Mouse (Mus musculus): Measurements from ENCODE around the gene Top1. TPM values are rescaled to one million over a fixed set of nuclear protein-coding genes. Genes with fewer than 3 reads are reported as not detected.

The Top1 gene
- polyA plus RNA-seq, 1 experiment: 32.9 TPM

DNA sequence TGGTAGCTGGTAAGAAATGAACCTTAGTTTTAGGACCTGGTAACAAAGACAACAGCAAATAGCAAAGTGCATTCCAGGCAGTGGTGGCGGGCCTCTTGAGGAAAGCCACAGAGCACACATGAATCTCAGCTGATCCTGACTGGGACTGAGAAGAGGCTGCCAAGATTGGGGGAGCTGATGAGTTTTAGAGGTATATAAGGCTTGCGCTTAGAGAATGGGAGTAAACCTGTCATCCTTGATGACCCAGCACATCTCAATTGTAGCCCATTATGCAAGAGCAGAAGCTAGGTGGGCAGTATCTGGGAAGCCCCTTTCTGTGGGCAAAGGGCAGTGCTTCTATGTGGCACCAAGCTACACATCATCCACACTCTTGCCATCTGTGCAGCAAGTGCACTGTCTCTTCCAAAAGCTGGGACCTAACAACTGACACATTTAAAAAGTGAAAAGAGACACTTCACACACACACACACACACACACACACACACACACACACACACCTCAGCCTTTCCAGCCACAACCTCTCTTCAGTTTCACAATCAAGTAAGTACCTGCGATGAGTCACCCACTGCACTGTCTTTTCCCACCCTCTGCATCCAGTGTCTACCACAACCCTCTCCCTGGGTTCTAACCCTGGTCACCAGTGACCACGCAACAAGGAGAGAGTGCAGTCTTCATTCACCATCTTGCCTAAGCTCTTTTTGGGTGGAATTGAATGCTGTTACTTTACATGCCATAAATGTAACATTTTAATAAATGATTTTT lies 78.1 kb downstream of the Top1 start:
- Histone ChIP-seq H3K27ac (replicated peaks; ENCODE audit: low read depth, low read length) (no peak overlapping the region), H3K4me3 (ENCODE audit: insufficient read depth, low read depth, low read length) (no peak overlapping the region)

DNA sequence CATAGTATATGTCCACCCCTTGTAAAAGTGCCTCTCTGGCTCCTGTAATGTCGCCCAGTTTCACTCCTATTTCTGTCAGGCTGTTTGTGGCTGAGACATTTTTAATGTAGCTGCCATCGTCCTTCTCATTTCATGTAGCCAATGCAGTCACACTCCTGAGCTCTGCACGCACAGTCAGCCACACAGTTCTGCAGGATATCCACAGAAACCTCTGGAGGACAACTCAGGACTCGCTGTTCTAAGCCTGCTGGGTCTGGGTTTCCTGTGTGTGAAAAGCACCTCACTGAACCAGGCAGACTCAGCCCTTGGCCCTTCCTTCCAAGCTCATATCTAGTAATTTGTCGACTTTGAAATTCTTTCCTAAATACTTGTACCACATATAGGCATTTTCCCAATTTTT lies 78.8 kb downstream of the Top1 start:
- H3K4me1 ChIP-seq (ENCODE audit: control insufficient read depth, insufficient read depth, insufficient read length, low read length): peaks cover 5% of the 10 kb centered on the region; the same call in 1 of the 2 replicates
- H3K27ac ChIP-seq (replicated peaks; ENCODE audit: low read depth, low read length): no peak overlapping the region
- no peak overlapping the region for H3K4me3 ChIP-seq (ENCODE audit: insufficient read depth, low read depth, low read length)

More for the DNA sequence above, 78.1 kb downstream of the Top1 start:
- peaks cover 5% of the 10 kb centered on the region; the same call in 1 of the 2 replicates for H3K4me1 ChIP-seq (ENCODE audit: control insufficient read depth, insufficient read depth, insufficient read length, low read length)

DNA sequence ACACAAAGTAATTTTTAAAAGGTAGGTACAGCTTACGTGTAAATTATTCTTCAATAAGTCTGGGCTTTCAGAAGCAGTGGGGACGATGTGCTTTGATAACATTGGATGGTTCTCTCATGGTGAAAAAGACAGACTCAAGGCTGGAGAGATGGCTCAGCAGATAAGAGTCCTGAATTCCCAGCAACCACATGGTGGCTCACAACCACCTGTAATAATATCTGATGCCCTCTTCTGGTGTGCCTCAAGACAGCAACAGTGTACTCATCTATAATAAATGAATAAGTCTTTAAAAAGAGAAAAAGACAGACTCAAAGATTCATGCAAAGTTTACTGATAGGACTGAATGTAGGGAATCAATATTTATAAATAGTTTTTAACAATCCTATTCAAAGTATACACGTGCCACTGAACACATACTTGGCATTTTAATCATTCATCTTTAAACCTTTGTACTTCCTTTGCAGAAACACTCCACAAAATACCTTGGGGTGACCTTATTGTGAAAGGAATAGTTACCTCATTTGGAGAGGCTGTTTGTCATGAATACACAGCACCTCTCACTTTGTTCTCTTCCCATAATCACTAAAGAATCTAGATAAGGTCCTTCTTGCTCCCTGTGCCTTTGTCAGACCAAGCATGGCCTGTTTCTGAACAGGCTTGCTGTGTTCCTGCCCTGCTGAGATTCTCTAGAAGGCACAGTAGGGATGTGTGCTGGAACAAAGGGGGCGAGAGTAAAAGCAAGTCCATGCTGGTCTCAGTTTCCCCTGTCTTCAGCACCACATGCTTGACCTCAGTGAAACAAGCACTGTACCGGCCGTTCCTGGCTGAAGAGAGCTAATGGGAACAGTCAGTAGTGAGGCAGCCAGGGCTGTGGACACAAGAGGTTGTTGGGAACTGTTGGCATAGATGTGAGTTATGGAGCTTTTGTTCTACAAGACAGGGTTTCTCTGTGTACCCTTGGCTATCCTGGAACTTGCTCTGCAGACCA lies 80.5 kb downstream of the Top1 start:
- Histone ChIP-seq H3K4me3 (ENCODE audit: insufficient read depth, low read depth, low read length) (no peak overlapping the region), H3K27ac (replicated peaks; ENCODE audit: low read depth, low read length) (no peak overlapping the region), H3K4me1 (ENCODE audit: control insufficient read depth, insufficient read depth, insufficient read length, low read length) (peaks cover 14% of the 10 kb centered on the region)

DNA sequence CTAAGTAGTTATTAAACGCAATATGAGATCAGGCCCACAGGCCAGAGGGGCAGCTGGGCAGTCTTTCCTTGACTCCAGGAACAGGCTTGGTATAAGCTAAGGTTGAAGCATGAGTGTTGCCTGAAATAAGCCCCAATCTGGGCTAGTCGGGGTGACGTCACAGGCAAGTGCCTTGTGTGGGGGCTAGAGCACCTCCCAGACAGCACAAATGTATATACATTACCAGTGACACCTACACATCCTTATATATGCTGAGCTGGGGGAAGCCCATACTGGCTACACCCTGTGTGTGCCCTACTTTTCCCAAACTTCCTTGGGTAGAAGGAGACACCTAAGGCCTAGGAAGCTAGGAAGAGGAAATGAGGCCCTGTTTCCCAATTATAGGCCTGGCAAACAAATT lies 83.3 kb downstream of the Top1 start:
- Histone ChIP-seq H3K4me1 (ENCODE audit: control insufficient read depth, insufficient read depth, insufficient read length, low read length) (peaks cover 23% of the 10 kb centered on the region), H3K4me3 (ENCODE audit: insufficient read depth, low read depth, low read length) (no peak overlapping the region), H3K27ac (replicated peaks; ENCODE audit: low read depth, low read length) (0 out of 2 replicates have a peak overlapping the region, but pooled peaks have one; percentile 23)

DNA sequence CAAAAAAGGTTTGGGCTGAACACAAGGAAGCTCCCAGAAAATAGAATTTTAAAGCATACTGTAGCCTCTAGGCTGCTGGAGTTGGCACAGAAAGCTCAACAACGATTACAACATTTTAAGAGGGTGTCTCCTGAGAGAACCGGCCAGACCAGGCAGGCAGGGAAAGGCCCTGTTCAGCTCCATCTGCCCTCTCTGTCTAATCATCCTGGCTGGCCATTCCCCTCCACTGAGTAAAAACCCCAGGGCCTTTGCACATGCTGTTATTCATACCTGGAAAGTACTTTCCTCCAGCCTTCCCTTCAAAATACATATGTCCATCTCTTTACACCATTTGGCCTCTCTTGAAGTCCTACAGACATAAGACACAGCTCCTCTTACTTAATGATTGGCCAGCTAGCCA lies 83.7 kb downstream of the Top1 start:
- Histone ChIP-seq H3K27ac (replicated peaks; ENCODE audit: low read depth, low read length) (peak overlapping the region; percentile 23; the same call in 1 of the 2 replicates), H3K4me3 (ENCODE audit: insufficient read depth, low read depth, low read length) (no peak overlapping the region), H3K4me1 (ENCODE audit: control insufficient read depth, insufficient read depth, insufficient read length, low read length) (peaks cover 23% of the 10 kb centered on the region)

DNA sequence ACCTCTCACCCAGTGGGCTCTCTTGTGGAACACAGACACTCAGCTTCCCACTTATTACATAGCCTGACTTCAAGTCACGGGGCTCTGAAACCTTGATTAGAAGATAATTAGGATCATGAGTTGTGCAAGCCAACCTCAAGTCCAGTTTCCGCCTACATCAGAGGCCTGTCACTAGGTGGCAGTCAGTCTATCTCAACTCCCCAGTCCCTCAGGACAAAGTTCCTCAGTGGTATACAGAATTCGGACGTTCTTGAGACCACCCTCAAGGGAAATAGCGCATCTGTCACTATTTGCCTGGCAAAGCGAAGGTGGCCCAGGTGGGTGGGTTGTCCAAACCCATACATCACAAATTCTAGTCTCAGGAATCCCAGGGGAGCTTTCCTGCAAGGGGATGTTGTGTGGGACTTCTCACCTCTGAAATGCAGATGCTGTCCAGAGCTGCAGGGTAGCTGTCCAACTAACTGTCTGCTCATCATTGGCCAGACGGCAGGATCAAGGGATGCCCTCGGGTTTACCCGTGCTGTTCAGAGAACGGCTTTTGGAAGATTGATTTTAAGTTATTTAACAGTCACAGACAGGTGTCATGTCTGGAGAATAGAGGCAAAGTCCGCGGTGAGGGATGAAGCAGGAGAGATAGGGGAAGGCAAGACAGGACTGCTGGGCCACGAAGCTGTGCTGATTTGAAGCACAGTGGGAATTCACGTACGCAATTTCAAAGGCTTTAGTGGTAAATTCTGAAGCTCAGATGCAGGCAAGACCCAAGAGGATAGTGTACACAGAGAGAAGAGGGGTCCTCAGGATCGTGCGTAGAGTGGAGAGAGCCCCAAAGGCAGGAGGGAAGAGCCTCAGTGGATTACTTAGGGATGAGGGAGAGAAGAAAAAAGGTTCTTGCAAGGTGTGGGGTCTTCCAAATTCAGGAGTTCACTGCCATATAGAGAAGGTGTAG lies 84.4 kb downstream of the Top1 start:
- Histone ChIP-seq H3K4me1 (ENCODE audit: control insufficient read depth, insufficient read depth, insufficient read length, low read length) (peaks cover 28% of the 10 kb centered on the region), H3K27ac (replicated peaks; ENCODE audit: low read depth, low read length) (peak overlapping the region; percentile 24; the same call in 1 of the 2 replicates), H3K4me3 (ENCODE audit: insufficient read depth, low read depth, low read length) (peak overlapping the region; percentile 84)

DNA sequence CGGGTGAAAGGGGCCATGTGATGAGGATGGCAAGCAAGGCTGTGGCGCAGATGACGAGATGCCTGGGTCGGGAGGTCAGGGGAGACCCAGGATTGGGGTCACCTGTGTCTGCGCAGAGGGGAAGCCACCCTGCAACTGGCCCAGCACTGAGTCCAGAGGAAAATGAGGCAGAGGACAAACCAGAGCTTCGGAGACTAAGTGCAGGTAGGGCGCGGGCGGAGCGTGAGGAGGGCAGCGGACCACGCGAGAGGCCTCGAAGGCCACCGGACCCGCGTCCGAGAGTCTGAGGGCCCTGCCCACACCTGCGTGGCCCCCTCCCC lies 85.1 kb downstream of the Top1 start:
- peaks cover 33% of the 10 kb centered on the region for H3K4me1 ChIP-seq (ENCODE audit: control insufficient read depth, insufficient read depth, insufficient read length, low read length)
- H3K4me3 ChIP-seq (ENCODE audit: insufficient read depth, low read depth, low read length): peak overlapping the region; percentile 84
- 0 out of 2 replicates have a peak overlapping the region, but pooled peaks have one; percentile 40 for H3K27ac ChIP-seq (replicated peaks; ENCODE audit: low read depth, low read length)

DNA sequence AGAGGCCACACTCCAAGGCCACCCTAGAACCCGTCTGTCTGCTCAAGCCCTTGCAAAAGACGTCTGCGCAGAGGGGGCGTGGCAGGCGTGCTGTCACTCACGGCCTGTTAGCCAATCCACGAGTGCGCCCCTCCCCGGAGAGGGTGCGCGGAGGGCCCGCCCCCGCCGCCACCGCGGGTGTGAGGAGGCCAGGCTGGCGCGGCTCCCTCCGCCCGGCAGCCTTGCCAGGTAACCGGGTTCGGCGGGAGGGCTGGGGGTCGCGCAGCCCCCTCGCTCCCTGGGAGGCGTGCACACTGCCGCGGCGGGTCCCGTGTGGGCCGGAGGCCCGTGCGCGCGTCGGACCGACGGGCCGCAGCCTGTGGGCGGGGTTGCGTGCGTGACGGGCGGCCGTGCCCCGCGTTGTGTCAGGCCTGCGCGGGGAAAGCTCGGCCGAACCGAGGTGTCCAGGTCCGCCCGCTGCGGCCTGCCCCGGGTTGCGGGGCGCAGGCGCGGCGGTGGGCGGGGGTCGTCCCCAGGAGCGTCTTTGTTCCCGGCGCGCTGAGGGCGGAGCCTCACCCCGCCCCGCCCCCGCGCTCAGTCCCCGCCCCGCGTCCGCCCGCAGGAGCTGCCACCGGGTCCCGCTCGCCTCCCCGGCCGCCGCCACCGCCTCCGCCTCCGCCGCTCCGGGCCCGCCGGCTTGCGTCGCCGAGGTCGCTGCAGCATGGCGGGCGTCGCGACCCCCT lies 85.6 kb downstream of the Top1 start, which contains the start of gene Plcg1:
TSS of gene Plcg1 (plus strand) at position 184 of the 722 bp plus-strand sequence.
- peak within 1 kb of the TSS; percentile 88 for H3K27ac ChIP-seq (replicated peaks; ENCODE audit: low read depth, low read length)
- H3K4me1 ChIP-seq (ENCODE audit: control insufficient read depth, insufficient read depth, insufficient read length, low read length): peaks cover 38% of the 10 kb centered on the region
- H3K4me3 ChIP-seq (ENCODE audit: insufficient read depth, low read depth, low read length): peak within 1 kb of the TSS; percentile 84

DNA sequence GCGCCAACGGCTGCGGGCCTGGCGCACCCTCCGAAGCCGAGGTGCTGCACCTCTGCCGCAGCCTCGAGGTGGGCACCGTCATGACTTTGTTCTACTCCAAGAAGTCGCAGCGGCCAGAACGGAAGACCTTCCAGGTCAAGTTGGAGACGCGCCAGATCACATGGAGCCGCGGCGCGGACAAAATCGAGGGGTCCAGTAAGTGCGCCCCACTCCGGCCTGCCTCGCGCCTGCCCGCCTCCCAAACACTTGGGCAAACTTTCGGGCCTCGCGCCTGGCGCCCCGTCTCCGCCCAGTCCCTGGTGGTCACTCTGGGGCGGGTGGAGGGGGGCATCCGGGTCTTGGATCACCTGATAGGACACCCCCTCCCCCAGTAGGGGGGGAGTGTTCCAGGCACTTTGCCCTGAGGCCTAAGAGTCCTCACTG lies 86.2 kb downstream of the Top1 start:
- Histone ChIP-seq H3K27ac (replicated peaks; ENCODE audit: low read depth, low read length) (peak overlapping the region; percentile 88), H3K4me3 (ENCODE audit: insufficient read depth, low read depth, low read length) (peak overlapping the region; percentile 84), H3K4me1 (ENCODE audit: control insufficient read depth, insufficient read depth, insufficient read length, low read length) (peaks cover 42% of the 10 kb centered on the region)

DNA sequence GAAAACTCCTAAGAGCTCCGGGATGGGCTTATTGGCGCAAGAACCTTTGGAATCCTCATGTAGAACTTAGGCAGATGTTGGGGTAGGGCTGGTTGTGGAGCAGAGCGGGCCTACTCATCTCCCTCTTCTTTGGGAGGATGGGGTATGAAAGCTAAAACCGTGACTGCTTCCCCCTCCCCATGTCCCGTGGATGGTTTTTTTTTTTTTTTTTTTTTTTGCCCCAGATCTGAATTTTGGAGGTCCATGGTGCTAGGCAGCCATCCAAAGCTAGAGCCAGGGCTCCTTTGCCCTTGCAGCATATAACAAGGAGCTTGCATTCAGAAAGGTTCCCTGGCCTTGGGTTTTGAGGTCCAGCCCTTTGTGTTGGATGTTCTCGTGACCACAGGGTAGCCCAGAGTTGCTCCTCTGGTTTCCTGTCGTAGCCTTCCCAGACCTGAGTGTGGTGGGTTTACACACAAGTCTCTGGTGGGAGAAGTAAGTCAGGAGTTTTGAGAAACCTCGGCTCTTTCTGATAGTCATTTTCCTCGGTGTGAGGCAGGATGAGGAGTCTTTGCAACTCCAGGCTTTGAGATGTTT lies 86.8 kb downstream of the Top1 start:
- Histone ChIP-seq H3K4me1 (ENCODE audit: control insufficient read depth, insufficient read depth, insufficient read length, low read length) (peaks cover 45% of the 10 kb centered on the region), H3K27ac (replicated peaks; ENCODE audit: low read depth, low read length) (peak overlapping the region; percentile 88), H3K4me3 (ENCODE audit: insufficient read depth, low read depth, low read length) (peak overlapping the region; percentile 84)

DNA sequence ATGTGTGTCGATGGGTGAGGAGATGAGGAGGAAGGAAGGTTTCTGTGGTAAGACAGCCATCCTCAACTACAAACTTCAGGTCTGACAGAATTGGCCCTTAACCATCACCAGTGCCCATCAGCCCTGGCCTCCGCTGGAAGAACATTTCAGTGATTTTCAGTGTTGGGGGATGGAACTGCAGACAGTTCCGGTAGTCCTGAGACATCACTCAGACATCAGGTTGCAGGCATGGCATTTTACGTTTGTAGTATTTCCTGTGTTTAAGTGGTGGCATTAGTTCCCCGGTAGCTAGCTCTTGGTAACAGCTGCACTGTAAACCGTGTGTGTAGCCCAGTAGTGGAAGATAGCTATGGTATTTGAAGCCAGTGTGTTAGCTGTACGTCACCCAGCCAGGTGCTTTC lies 87.4 kb downstream of the Top1 start:
- H3K4me3 ChIP-seq (ENCODE audit: insufficient read depth, low read depth, low read length): peak overlapping the region; percentile 84
- peak overlapping the region; percentile 88 for H3K27ac ChIP-seq (replicated peaks; ENCODE audit: low read depth, low read length)
- H3K4me1 ChIP-seq (ENCODE audit: control insufficient read depth, insufficient read depth, insufficient read length, low read length): peaks cover 46% of the 10 kb centered on the region

DNA sequence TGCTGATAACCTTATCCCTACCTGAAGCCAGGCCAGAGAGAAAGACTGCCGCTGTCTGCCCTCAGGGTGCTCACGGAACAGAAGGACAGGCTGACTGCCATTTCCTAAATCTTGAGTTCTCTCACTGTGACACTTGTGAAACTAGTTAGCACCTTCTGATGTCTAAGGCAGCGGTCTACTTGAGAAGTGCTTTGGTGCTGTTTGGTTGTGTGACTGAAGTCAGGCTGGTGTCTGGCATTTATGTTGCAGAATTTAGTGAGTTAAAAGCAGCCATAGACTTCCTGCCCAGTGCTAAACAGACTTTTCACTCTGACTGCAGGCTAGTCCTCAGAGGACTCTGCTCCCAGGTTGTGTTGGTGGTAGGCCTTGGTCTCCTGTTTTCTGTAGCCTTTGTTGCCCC lies 88.6 kb downstream of the Top1 start:
- Histone ChIP-seq H3K4me1 (ENCODE audit: control insufficient read depth, insufficient read depth, insufficient read length, low read length) (peaks cover 53% of the 10 kb centered on the region), H3K4me3 (ENCODE audit: insufficient read depth, low read depth, low read length) (peak overlapping the region; percentile 84), H3K27ac (replicated peaks; ENCODE audit: low read depth, low read length) (0 out of 2 replicates have a peak overlapping the region, but pooled peaks have one; percentile 21)

DNA sequence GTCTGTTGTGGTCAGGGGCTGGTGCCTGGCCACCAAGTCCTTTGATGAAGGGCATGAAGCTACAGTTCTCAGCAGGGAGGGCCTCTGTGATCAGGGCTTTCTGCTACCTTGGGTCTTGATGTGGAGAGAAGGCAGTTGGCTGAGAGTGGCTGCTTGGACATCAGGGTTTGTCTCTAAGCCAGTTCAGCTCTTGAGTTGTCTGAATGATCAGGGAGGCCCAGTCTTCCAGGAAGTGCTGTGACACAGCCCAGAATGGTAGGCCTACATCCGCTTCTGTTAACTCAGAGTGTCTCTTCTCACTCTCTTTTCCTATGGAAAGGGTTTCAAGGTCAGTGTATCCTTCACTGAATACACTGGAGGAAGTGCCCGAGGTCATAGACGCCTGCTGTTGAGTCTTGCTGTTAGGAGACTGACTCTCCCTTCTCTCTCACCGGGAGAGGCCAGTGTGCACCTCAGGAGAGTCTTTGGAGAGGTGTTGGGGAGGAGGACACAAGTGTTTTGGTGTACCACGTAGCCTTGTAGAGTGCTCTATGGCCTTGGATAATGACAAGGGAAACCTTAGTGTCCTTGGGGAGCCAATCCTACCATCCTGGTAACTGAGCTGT lies 90.1 kb downstream of the Top1 start:
- H3K4me1 ChIP-seq (ENCODE audit: control insufficient read depth, insufficient read depth, insufficient read length, low read length): peaks cover 55% of the 10 kb centered on the region
- H3K27ac ChIP-seq (replicated peaks; ENCODE audit: low read depth, low read length): peak overlapping the region; percentile 63
- H3K4me3 ChIP-seq (ENCODE audit: insufficient read depth, low read depth, low read length): no peak overlapping the region
